ENCODE assay signal across 13 mouse cellular contexts in genomic region chr3:135887856-135888155, GRCm38 (mm10).
A peak's percentile ranks its signal among the peaks of the same experiment; 100 is the strongest.
DNase-seq lines count a peak whose midpoint lies in the region; ATAC-seq and TF ChIP-seq lines count a peak whose summit lies in the region.
"Had no signal": no experiment of that assay in that cellular context is flagged by ENCODE, and none has a peak within 500 bp of the region (broad histone marks: within the 10 kb centered on the region; RNA-seq: fewer than 3 reads in every experiment).

No protein-coding gene starts in this region.

- H3K9me3 ChIP-seq in neural tube, embryonic 11.5 days (ENCODE audit: control insufficient read depth, low read length): no peaks in the 10 kb centered on the region
- no peaks in the 10 kb centered on the region for H3K9me3 ChIP-seq in forebrain, postnatal 0 days (ENCODE audit: low read length)

- H3K27me3 ChIP-seq in neural tube, embryonic 11.5 days (ENCODE audit: control insufficient read depth, insufficient read depth, low read length): no peaks in the 10 kb centered on the region
- H3K27me3 ChIP-seq in forebrain, postnatal 0 days (ENCODE audit: insufficient read depth, low read length): no peaks in the 10 kb centered on the region
- H3K27me3 ChIP-seq: Patski had no signal

- H3K27ac ChIP-seq in neural tube, embryonic 11.5 days (ENCODE audit: low read depth, low read length): no peak overlapping the region
- peak overlapping the region; percentile 29; the same call in 1 of the 2 replicates for H3K27ac ChIP-seq in forebrain, postnatal 0 days (ENCODE audit: low read depth, low read length)

- intact Hi-C loops in left cerebral cortex, postnatal 25 days (cut with DNase I): loop anchor here (5.0 to 10.0 kb wide), 5 partner anchors 159 to 1864 kb away; no protein-coding TSS in a partner anchor

- WGBS in neural tube, embryonic 11.5 days: 59% methylated on average over 5 of the region's 5 CpGs
- WGBS in forebrain, postnatal 0 days: 24% methylated on average over 5 of the region's 5 CpGs

- TF ChIP-seq CTCF in forebrain, postnatal 0 days (IDR thresholded peaks at IDR 0.05; ENCODE audit: low read depth): no peak

- H3K9ac ChIP-seq in neural tube, embryonic 11.5 days (ENCODE audit: low read length): no peak overlapping the region
- no peak overlapping the region for H3K9ac ChIP-seq in forebrain, postnatal 0 days

- no peak overlapping the region for H3K4me2 ChIP-seq in neural tube, embryonic 11.5 days (ENCODE audit: low read depth)
- H3K4me2 ChIP-seq in forebrain, postnatal 0 days (ENCODE audit: low read depth): peak overlapping the region; percentile 29; the same call in 1 of the 2 replicates

- no peak overlapping the region for H3K4me3 ChIP-seq in neural tube, embryonic 11.5 days (ENCODE audit: low read depth, low read length)
- H3K4me3 ChIP-seq in forebrain, postnatal 0 days (ENCODE audit: low read depth, low read length): no peak overlapping the region

- H3K4me1 ChIP-seq in neural tube, embryonic 11.5 days (ENCODE audit: control insufficient read depth, insufficient read depth, low read length): no peaks in the 10 kb centered on the region
- H3K4me1 ChIP-seq in forebrain, postnatal 0 days (ENCODE audit: insufficient read depth): peaks cover 6% of the 10 kb centered on the region; the same call in 1 of the 2 replicates

- no peak for DNase-seq in neural tube, embryonic 11.5 days (ENCODE audit: low spot score)
- no peak for DNase-seq in neural tube, embryonic 10.5 days (ENCODE audit: extremely low spot score, low spot score)
- DNase-seq in forebrain, postnatal 0 days: peak; percentile 54
- DNase-seq in layer of hippocampus, postnatal 25 days (ENCODE audit: extremely low spot score in 1 of 2, low spot score in 1 of 2): peak; percentile 8 to 11
- peak; percentile 70 for DNase-seq in retina, postnatal 1 day
- DNase-seq in left cerebral cortex, postnatal 25 days (ENCODE audit: low spot score in 2 of 2): no peak
- DNase-seq in MN1 (ENCODE audit: low spot score): no peak
- DNase-seq: adrenal gland, adult 2 months; heart, adult 18-20 months; heart, postnatal 14 days had no signal

- ATAC-seq in neural tube, embryonic 11.5 days (ENCODE audit: insufficient read depth, low FRiP score, low TSS enrichment): peak; percentile 58; the same call in 1 of the 2 replicates
- ATAC-seq in forebrain, postnatal 0 days: peak; percentile 91
- ATAC-seq in megakaryocyte progenitor cell, adult 5-6 weeks (replicated peaks; ENCODE audit: poor library complexity): no peak
- ATAC-seq: lung, postnatal 0 days; Patski had no signal

- no peaks in the 10 kb centered on the region for H3K36me3 ChIP-seq in neural tube, embryonic 11.5 days (ENCODE audit: control insufficient read depth, insufficient read depth, low read length)
- no peaks in the 10 kb centered on the region for H3K36me3 ChIP-seq in forebrain, postnatal 0 days (ENCODE audit: insufficient read depth)

Comparison
In these comparisons a context has a peak if more than half of its experiments do, and no peak if none do; other contexts are left out.
1. DNase-seq: peak in forebrain, postnatal 0 days (single experiment), layer of hippocampus, postnatal 25 days (2 of 2) and retina, postnatal 1 day (single experiment); none in neural tube, embryonic 11.5 days (single experiment), neural tube, embryonic 10.5 days (single experiment), left cerebral cortex, postnatal 25 days (0 of 2) and MN1 (single experiment).